Mouse (Mus musculus) mesoderm, embryonic 11.5 days (tissue): Measurements from ENCODE around the gene Creb3l4.

Experiments
- DNase-seq: peaks from one replicate; pipeline ENCODE4 v3.0.0-alpha.2; 2012; ENCODE audit warnings: low read depth, low spot score

The Creb3l4 gene

DNA sequence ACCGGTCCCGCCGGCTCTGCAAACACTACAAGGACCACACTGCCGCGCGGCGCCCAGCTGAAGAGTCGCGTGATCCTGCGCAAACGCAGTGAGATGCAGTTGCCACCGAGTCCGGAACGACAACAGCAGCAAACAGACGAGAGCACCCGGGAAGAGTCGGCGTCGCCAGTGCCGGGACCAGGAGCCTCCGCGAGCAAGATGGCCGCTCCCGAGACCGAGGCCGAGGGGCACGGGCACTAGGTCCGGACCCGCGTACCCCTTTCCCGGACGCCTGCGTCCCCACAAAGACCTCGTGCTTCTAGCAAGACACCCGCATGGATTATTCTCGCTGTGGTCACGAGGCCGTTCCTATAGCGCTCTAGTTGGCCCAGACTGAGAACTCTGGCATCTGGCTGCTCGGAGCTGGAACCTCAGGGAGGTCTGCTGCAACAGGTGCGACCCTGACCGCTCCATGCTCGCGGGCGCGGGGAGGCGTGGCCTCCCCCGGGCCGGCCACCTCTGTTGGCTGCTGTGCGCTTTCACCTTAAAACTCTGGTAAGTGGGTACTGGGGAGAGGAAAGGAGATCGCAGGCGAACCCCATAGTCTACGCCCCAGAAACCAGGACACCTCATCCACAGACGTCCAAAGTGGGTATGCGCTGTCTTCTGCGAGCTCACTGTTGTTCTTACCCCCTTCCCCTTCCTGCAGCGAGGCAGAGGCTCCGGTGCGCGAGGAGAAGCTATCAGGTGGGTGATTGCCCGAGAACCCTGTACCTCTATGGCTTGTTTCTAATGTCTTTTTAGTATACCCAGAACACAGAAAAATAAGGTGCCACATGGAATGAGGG is 11.6 kb downstream of the Creb3l4 start, which contains the start of gene Jtb:
Gene Jtb, plus strand, starts transcription at position 91 of the 827 bp plus-strand sequence.
- peak; percentile 94 for DNase-seq

DNA sequence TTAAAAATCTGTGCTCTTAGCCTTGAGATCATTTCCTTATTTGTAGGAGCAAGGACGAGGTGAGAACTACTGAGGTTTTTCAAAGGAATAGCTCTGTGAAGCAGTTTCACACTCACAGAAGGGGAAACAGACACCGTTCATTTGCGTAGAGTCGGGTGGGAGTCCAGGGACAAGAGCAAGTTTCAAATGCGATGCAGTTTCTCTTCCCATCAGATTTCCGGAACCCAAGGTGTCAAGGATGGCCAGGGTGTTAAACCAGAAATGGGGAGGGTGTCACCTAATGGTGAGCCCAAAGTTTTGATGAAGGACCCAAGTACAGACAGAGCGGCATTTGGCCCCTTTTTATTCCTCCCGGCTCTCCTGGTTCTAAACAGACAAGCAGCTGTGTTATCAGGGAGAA is 12.2 kb downstream of the Creb3l4 start:
- no peak for DNase-seq

DNA sequence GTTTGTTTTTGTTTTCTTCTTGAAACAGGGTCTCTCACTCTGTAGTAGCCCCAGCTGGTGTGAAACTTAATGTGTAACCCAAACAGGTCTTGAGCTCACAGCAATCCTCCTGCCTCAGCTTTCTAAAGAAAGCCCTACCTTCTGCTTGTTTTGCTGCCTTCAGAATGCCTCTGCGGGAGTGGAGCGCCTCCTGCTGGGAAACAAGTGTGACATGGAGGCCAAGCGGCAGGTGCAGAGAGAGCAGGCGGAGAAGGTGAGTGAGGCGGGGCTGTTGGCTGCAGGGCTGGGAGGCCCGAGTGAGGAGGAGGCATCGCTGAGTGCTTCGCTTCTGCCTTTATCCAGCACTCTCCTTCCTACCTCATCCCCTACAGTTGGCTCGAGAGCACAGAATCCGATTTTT is 19.0 kb downstream of the Creb3l4 start:
- DNase-seq, result no peak

DNA sequence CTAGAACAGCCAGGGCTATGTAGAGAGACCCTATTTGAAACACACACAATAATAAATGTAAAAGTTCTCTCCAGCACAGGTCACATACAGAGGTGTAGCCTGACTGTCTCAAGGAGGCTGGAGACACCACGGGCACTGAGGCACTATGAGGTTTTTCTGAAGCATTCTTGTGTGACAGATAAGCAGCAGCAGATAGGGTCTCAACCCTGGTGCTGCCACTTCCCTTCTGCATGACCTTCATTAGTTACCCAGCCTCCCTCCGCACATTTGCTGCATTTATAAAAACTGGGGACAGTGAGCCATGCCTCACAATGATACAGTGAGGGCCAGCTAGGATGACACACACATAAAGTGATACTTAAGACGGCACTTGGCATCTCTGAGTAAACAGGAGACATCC is 20.4 kb downstream of the Creb3l4 start:
- no peak for DNase-seq

DNA sequence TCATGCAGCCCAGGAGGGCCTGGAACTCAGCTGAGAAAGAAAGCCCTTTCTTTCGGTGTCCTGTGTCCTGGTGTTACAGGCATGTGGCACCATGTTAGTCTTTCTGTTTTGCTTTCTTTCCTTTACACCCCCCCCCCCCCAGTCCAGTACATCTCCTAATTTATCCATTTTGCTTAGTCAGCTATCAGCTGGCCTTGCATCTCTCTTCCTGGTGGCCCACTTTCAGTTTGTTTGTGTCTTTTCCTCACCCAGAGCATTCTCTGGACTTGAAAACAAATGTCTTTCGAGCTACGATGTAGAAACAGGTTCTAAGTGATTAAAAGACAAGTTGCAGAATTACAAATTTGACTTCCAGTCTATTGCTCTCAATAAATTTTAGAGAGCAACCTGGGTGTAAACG is 20.9 kb downstream of the Creb3l4 start:
- no peak for DNase-seq

DNA sequence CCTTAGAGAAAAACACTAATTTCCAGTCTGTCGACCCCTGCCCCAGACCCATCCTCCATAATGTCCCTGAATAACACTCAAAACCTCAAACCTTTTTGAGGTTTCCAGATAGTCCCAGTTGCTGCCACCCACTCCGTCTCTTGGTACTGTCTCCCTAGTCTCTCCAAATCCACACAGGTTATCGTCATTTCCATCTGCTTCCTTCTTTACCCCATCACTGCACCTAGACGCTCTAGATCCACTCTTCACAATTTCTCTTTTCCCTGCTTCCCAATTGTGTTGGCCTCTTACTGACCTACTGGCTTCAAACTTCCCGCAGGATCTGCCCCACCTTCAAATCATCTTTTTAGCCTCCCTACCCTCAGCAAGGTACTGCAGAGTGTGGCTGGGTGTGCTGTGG is 22.2 kb downstream of the Creb3l4 start:
- no peak for DNase-seq

DNA sequence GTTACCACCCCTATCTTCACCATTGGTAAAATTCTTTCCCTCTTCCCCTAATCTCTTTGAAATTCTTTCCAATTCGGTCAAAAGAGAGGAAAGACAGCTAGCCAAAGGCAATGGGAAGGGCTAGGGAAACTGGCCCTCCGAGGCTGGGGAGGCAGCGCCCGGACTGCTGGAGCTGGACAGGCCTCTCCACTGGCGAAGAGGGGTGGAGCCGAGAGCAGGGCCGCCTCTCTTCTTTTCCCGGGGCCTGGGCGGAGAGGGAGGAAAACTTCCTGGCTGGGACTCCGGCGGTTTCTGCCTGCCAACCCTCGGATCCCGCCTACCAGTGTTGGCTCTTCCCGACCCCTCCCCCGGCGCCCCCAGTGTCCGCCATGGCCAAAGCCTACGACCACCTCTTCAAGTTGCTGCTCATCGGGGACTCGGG is 22.8 kb downstream of the Creb3l4 start:
- DNase-seq, result peak; percentile 60

DNA sequence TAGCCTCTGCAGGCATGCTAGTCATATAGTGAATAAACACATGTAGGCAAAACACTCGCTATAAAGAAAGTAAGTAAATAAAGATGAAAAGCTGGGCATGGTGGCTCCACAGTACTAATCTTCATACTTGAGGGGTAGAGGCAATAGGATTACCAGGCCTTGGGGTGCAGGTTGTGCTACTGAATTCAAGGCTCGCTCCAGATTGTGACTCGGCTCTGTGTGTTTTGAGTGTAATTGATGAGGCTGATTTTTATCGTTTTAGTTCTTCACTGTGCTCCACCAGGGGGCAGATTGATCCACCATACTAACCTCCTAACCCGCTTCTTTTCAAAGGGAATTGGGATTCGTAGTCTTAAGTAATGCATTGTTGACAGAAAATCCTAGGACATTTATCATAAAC is 23.2 kb downstream of the Creb3l4 start:
- peak; percentile 79 for DNase-seq

DNA sequence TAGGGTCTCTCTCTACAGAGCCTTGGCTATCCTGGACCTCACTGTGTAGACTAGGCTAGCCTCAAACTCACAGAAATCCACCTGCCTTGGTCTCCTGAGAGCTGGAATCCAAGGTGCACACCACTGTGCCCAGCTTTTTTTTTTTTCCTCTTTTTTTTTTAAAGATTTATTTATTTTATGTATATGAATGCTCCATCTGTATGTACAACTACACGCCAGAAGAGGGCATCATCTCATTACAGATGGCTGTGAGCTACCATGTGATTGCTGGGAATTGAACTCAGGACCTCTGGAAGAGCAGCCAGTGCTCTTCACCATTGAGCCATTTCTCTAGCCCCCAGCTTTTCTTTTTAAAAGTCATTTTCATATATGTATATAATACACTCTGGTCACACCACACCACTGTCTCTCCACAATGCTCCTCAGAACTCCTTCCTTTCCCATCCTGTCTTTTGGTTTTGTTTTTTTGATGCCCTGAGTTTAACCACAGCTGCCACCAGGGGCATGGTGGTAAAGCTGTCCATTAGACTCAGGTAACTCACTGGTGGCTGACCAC is 27.4 kb downstream of the Creb3l4 start:
- DNase-seq, result no peak

DNA sequence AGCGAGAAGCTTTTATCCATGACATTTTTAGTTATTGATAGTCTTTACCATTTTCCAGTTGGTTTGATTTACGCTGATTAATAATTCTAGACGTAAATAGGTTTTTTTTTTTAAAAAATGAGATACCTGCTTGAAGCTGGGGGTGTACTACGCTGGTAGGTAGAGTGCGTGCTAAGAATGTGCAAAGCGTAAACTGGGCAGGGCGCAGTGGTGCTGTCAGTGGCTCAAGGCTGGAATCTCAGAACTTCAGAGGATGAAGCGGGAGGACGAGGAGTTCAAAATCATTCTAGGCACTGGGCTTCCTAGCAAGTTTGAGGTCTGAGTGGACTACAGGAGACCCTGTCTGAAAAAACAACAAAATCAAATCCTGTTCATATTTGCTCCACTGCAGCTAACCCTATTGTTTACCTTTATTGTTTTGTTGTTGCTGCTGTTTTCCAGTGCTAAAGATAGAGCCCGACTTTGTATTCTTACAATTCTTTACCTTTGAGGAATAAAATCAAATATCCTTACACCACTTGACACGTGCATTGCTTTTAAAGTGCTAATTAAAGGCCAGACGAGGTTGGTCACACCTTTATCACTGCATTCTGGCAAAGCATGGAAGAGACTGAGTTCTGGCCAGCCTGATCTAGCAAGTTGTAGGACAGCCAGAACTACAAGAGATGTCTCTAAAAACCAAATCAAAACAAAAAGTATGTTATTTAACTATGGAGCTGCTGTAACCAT is 29.2 kb downstream of the Creb3l4 start:
- no peak for DNase-seq

DNA sequence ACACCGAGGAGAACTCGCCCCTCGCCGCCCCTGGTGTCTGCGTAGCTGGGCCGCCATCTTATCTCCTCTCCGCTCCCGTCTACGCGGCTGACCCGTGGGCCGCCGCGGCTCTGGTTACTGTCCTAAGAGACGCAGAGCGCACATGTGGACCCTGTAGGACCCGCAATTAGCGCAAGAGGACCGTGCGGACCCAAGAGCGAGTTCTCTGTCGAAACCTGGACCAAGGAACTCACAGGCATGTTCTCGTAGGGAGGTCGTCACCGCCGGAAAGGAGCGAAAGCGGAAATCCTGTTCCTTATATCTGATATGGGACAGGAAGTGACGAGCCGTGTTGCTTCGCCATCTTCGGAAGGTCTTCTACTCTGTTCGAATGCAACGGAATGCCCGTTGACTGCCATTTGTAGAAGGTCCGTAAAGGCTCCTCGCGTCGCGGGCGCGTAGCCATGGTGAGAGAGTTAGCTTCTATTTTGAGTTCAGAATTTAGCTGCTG is 29.9 kb downstream of the Creb3l4 start, which contains the start of the genes Rps27 and Rab13:
Gene Rps27, minus strand, starts transcription at position 275 of the 490 bp plus-strand sequence.
Gene Rab13, plus strand, starts transcription at position 319 of the 490 bp plus-strand sequence.
- DNase-seq, result peak; percentile 95

DNA sequence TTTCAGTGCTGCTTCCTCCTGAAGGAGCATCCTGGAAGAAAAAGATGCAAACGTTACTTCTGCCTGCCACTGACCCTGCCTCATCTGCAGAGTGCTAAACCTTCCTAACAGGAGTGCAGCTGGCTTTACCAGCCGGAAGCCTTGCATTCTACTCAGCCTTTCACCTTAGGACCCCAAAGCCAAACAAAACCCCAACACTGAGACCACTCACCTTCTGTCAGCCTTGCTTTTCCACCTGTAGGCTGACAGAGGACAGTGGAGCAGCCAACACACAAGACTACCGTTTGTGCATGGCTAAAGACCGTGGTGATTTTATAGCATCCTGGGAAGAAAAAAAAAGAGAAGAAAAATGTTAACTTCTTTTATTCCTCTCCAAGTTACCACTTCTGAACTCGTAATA is 30.6 kb downstream of the Creb3l4 start:
- no peak for DNase-seq

DNA sequence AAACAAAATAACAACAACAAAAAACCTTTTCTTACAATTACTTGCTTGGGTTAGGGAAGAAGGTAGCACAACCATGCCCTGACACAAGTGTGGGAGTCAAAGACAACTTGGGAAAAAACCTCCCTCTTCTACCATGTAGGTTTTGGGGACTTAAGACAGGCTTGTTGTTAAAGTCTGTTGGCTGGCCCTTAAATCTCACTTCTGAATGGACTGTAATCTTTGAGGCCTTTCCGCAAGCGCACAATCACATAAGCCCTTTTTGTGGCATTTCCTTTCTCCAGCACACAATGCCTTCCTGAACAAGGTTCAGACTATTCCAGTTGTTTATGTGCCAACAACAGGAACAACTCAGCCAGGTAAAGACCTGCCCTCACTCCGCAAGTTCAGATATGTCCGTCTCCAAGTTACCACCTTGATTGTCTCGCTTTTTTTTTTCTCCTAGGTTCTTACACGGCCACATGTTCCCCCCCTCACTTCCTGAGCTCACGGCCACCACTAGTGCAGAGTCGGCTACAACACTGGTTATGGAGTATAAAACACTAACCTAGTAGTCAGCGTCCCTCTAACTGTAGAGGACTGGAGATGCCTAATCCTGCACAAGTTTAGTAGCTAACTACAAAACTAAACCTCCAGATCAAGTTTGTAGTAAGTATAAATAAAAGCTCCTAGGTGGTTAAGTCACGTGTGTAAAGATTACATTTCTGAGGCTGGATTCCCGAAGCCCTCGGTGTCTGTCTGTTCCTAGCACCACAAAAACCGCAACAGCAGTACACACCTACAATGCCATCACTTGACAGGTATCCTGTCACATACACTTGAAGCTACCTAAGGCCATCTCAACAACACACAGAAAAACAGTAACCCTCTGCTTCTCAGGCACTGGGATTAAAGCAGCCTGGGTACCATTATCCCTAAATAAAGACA is 31.6 kb downstream of the Creb3l4 start:
- no peak for DNase-seq

DNA sequence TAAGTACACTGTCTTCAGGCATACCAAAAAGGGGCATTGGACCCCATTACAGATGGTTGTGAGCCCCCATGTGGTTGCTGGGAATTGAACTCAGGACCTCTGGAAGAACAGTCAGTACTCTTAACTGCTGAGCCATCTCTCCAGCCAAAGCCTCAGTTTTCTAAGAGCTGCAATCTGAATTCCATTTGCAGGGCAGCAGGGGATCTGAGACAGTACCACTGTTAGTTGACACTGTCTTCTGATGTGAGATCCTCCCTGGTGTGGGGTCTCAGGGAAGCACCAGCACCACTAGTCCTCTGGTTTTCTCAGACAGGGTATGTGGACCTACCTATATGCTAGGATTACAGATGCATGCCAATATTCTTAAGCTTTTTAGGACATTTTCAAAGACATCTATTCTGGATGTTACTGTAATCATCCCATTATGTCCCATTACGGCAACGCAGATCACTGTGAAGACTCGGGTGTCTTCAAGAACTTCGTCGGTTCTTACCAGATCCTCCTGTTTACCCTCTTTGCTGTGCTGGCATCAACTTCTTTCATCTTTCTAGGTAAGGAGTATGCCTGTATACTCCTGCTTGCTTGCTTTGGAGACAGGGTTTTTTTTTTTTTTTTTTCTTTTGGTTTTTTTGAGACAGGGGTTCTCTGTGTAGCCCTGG is 33.3 kb downstream of the Creb3l4 start:
- no peak for DNase-seq

DNA sequence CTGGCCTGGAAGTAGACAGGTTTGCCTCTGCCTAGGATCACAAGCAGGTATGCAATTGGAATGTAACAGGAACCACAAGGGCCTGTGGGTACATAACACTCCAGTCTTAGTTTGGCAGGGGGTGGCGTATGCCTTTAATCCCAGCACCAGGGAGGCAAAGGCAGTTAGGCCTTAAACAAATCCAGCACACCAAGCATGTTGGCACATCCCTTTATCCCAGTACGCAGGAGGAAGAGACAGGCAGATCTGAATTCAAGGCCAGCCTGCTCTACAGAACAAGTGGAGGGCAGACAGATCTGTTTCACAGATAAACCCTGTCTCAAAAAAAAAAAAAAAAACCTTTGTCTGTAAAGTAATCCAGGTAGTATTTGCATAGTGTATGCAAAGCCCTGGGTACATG is 34.6 kb downstream of the Creb3l4 start:
- no peak for DNase-seq

DNA sequence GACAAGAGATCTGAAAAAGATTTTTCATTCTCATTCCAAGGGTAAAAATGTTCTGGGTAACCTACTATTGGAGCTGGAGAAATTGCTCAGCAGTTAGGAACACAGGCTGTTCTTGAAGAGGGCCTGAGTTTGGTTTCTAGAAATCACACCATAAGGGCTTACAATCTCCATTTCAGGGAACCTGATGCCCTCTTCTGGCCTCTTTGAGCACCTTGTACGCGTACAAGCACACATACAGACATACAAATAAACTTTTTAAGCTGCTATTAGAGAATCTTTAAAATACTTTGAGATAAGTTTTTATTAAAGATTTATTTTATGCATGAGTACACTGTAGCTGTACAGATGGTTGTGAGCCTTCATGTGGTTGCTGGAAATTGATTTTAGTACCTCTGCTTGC is 38.7 kb downstream of the Creb3l4 start:
- DNase-seq, result no peak

DNA sequence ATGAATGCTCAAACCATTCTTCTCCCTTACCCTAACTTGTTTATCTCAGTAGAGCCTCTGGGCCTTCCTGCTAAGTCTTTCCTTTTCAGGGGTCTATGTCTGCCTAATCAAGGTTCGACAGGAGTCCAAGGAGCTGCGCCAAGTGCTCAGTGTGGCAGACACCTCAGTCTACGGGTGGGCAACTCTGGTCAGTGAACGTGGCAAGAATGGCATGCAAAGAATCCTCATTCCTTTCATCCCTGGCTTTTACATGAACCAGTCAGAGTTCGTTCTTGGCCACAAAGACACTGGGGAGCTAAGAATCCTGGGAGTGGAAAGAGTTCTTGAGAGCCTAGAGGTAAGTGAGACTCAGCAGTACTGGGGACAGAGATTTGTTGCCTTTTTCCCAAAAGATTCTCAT is 39.7 kb downstream of the Creb3l4 start:
- no peak for DNase-seq

DNA sequence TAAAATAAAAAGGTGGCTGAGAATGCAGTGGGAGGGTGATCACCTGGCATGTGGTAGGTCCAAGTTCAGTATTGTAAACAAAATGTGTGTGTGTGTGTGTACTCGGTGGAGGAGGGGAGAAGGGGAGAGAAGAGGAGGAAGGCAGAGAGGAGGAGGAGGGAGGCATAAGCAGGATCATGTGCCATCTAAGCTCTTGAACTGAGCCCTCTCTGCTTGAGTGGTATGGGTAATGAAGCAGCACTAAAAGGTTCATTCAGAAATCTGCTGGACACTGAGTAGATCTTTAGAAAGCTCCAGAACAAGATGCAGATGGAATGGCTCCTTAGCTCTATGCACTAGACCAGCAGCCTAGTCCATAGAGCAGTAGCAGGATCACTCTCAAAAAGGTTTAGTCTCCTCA is 40.4 kb downstream of the Creb3l4 start:
- DNase-seq, result no peak

DNA sequence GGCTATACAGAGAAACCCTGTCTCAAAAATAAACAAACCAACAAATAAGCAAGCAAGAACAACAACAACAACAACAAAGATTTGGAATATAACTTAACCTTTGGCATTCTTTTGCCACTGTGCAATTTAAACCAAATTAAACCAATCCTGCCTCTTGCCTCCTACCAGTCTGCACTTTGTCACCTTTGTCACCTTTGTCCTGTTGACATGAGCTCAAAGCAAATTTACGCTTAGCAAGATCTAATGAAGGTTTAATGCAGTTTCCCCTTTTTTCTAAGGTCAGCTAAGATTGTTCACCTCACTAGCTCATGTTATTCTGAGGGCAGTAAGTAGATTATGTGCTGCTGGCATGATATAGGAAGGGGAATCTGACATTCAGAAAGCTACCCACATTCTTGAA is 45.8 kb downstream of the Creb3l4 start:
- no peak for DNase-seq

DNA sequence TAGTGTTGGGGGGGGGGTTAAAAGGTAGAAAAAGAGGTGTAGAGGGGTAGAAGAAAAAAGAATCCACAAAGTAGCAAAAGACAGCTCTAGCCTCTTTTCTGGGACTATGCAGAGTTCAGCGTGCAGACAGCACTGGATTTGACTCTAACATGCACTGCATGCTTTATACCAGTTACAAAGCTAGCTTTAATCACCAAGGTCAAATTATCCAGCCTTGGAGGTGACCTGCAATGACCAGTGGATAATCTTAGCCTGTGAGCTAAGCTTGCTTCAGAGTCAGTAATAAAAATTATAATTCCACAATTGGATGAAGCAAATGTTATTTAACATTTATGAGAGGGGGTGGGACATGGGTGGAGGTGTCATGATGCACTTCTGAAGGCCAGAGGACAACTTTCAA is 47.7 kb downstream of the Creb3l4 start:
- DNase-seq, result no peak

DNA sequence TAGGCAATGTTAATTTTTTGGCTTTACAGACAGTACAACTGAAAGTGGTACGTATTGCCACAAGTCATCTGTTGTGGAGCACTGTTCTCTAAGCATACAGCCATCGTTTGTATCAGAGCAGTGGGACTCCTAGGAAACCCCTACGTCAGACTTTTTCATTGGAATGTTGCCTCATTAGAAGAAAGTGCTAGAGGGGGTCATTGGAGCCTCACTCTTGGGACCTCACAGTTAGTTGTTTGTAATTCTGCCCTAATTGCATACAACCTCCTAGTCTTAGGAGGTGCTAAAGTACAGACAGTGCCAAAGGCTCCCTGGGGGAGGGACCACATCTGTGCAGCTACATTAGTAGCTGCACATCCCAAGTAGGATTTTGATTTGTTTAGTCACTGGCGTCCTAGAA is 48.6 kb downstream of the Creb3l4 start:
- no peak for DNase-seq
